Mouse (Mus musculus) adrenal gland (tissue): Measurements from ENCODE around the gene Cdk17.

Source experiments
- intact Hi-C: fragments of 180-260 bp; cut with DNase I; formaldehyde crosslinking; loops from one replicate; pipeline ENCODE4 v1.15.1; 2025

Cdk17 gene

DNA sequence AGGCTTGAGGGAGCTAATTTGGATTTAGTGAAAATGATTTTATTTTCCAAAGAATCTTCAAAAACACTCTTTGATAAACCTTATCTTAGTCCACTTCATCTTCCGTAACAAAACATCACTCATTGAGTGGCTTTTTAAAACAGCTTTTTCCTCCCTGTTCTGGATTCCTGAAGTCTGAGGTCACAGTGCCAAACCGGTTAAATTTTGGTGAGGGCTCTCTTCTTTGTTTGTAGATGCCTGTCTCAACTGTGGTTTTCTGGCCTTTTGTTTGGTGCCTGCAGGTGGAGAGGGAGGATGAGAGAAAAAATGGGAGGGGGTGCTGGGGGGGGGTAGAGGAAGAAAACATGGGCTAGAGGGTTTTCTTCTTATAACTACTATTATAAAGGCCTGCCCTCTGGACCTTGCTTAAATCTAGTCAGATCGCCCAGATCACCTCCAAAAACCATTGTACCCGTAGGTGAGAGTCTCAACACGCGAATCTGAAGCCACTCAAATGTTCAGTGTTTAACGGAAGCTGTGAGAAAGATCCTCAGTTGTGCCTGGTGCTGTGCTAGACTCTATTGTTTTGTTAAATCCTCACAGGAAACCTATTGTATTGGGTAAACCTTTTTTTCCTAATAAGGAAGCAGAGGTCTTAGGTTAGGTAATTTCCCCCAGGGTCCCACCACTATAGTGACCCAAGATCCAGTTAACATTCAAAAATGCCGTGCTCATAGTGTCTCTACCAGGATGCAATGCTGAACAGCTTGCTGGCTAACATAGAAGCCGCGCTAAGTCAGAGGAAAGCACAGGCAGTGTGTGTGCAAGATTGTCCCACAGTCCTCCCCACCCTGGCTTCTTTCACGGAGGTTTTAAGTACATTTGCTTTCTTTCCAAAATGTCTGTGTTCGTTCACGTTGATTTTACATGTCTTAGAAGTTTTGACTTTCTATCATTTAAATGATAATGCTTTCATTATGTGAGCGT lies 5.0 kb downstream of the Cdk17 start:
- intact Hi-C loops: loop anchor here (5.0 to 10.0 kb wide), 2 partner anchors 47 to 289 kb away; partner anchors contain the start of gene Lta4h

DNA sequence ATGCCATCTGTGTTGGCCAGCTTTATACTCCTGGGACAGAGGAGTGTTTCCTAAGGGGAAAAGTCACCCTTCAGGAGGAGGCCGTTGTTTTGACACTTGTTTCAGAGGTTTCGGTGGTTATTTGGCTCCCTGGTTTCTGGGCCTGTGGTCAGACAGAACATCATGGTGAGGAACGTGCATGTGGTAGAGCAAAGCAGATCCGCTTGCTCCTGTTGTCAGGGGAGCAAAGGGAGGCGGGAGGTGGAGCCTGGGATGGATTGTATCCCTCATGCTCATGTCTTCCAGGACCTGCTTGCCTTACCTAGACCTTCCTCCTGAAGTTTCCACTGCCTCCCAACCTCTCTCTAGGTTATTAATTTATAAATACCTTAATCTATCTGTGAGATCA lies 5.7 kb downstream of the Cdk17 start:
- intact Hi-C loops: loop anchor here (5.0 to 10.0 kb wide), 2 partner anchors 46 to 288 kb away; partner anchors contain the start of gene Lta4h

DNA sequence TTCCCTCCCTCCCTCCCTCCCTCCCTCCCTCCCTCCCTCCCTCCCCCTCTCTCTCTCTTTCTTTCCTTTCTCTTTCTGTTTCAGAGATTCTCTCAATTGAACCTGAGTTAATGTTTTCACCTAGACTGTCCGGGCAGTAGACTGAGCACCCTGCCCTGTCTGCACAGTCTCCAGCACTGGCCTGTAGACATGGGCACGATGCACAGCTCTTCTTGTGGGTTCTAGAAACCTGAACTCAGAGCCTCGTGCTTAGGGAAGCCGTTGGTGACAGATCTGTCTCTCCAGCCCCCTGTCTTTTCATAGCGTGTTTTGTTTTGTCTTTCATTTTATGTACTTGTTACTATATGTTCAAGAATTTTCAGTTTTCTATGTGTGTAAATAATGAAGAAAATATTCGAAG lies 6.6 kb downstream of the Cdk17 start:
- intact Hi-C loops: loop anchor here (5.0 to 10.0 kb wide), 2 partner anchors 45 to 287 kb away; partner anchors contain the start of gene Lta4h

DNA sequence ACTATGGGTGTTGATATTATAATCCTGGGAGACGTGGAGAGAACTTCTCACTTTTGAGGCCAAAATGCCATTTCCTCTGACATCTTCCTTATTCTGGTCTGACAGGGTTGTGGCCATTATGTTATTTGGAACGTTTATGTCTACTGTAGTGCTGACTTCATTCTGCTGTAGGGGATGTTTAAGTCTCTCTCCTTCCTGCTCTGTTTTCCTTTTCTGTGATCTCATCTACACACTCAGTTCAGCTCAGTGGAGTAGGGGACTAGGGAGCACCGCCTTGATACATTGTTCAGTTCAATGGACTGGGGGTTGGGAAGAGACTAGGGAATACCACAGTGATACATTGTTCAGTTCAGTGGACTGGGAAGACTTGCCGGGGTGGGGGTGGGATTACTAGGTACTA lies 7.4 kb downstream of the Cdk17 start:
- intact Hi-C loops: loop anchor here (5.0 to 10.0 kb wide), 2 partner anchors 44 to 287 kb away; partner anchors contain the start of gene Lta4h

DNA sequence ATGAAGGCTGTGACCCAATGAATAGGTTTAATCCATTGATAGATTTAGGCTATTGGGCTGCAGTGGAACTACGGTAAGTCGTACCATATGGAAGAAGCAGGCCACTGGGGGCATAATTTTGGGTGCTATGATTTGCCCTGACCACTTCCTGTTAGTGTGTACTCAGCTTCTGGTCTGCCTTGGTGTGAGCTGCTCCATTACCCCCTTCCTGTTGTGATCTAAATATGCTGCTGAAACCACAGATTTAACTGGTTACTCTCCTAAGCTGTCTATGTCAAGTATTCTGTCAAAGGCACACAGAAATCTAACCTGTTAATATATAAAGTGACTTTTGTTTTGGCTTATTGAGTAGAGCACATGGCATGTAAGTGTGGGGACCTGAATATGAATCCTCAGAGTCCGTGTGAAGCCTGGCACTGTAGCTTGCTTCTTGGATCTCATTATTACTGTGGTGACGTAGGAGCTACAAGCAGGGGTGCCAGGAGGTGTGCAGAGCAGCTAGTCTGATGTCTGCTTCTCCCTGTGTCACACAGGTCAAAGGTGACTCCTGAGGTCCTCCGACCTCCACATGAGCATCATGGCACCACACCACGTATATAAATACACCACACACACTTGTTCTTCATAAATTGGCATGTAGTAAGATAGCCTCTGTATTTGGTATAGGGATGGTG lies 10.6 kb downstream of the Cdk17 start:
- intact Hi-C loops: no loop called here

GRCm38 (mm10) chr10:93177471-93177870 lies 16.8 kb downstream of the Cdk17 start:
- intact Hi-C loops: no loop called here

GRCm38 (mm10) chr10:93177874-93178273 lies 17.2 kb downstream of the Cdk17 start:
- intact Hi-C loops: no loop called here

DNA sequence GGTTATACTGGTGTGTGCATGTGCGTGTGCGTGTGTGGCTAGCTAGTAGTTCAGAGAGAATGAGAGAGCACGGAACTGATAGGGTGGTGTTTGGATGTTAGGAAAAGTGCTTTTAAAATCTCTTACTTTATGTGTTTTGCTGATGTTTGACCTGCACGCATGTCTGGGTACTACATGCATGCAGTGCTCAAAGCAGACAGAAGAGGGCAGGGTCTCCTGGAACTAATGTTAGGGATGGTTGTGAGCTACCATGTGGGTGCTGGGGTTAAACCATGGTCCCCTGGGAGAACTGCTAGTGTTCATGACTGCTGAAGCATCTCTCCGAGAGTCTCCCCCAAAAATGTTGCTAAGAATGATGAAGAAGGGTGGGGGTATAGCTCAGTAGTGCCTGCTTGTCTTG lies 18.0 kb downstream of the Cdk17 start:
- intact Hi-C loops: no loop called here

DNA sequence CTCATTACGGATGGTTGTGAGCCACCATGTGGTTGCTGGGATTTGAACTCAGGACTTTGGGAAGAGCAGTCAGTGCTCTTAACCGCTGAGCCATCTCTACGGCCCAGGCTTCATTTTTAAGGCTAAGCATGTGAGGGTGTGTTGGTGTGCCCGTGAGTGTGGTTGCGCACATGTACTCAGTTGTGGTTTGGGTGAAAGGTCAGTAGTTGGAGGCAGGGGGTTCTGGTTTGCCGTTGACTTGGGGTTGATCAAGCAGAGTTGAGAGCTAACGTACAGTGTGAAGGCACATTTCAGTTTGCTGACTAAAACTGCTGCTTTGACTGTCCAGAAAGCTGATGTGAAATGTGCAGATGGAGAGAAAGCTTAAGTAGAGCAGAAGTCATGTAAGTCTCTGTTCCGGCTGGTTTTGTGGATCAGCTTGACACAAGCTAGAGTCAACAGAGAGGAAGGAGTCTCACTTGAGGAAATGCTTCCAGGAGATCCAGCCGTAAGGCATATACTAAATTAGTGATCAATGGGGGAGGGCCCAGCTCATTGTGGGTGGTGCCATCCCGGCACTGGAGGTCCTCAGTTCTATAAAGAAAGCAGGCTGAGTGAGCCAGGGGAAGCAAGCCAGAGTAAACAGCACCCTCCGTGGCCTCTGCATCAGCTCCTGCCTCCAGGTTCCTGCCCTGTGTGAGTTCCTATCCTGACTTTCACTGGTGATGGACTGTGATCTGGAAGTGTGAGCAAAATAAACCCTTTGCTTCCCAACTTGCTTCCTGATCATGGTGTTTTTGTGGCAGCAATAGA lies 19.2 kb downstream of the Cdk17 start:
- intact Hi-C loops: no loop called here

DNA sequence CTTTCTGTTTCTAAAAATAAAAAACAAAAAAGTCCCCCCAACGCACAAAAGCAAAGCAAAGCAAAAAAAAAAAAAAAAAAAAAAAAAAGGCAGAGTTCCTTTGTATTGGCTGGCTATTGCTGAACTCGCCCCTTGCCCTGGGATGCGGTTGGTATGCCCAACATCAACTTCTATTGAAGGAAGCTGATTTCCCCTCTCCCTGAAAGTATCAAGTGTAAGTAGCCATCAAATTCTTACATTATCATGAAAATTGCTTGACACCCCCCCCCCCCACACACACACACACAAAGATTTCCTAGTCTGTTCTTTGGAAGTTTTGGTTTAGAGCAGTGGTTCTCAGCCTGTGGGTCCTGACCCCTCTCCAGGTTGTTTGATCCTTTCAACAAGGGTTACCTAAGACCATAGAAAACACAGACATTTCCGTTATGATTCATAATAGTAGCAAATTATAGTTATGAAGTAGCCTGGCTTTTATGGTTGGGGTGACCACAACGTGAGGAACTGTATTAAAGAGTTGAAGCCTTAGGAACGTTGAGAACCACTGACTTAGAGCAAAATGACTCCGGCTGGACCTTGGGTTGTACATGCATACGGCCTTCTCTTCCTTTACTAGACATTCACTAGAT lies 23.8 kb downstream of the Cdk17 start:
- intact Hi-C loops: no loop called here

DNA sequence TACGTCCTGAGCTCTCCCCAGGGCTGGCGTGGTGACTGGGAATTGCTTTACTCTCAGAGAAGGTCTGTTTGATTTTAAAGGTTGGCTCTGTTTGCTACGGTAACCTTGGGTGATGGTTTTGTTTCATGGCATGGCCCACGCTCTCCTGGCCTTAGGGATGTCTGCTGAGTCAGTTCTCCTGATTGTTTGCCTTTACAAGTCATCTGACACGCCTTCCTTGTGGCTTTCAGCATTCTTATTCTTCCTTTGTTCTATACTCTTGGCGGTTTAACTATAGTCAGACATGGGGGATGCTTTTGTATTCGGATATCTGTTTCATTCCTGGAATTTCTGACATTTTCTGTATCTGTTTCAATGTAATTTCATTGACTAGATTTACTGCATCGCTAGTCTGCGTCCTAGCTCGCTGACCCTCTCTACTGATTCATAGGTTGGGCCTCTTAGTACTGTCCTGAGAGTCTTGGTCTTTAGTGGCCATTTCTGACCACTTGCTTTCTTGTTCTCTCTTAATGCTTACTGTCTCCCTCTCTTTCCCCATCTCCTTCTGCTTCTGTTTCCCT lies 27.8 kb downstream of the Cdk17 start:
- intact Hi-C loops: no loop called here

DNA sequence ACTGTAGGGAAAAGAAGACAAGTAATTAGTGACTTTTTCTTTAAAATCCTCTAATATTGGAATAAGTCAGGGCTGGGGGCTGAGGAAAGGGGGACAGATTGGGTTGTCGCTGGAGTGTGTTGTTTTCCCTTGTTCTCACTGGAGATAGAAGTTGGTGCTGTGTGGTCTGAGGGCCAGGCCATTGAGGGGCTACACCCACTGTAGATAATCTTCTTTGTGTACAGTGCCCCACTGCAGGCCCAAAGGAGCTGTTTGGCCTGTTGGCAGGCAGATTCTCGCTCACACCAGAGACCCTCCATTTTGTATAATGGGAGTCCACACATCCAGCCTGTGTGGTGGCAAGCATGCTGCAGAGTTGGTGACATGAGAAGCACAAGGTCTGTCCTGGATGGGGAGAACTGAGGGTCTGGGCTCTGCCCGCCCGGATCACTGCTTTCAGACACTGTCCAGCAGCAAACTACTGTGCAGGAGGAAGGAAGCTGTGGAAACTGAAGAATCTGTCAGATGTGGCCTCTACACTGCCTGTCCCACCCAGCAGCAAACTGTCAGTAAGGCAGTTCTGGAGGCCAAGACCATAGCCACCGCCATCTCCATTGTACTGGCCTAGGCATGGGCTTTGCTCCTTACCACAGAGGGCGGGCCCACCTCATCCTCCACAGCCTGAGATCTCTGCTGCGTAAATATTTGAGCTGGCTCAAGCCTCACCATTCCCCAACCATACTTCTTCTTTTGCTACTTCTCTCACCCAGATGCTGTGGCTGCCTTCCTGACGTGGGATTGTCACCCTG lies 30.0 kb downstream of the Cdk17 start:
- intact Hi-C loops: no loop called here

DNA sequence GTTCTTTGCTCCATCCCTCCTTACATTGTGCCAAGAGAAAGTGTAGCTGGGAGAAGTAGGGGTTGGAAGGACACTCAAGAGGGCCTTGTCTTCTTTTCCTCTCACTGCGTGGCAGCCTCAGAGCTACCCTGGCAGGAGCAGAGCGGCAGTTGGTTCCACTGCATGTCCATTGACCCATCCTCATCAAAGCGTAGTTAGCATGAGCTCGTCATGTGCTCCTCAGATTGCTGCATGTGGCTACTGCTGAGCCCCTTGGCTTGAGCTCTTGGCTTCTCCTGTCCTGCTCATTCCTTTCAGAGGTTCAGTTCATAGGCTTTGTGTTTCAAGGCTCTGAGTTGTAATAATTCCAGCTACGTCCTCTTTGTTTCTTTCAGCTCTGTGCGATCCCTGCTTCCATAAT lies 36.4 kb downstream of the Cdk17 start:
- intact Hi-C loops: no loop called here

DNA sequence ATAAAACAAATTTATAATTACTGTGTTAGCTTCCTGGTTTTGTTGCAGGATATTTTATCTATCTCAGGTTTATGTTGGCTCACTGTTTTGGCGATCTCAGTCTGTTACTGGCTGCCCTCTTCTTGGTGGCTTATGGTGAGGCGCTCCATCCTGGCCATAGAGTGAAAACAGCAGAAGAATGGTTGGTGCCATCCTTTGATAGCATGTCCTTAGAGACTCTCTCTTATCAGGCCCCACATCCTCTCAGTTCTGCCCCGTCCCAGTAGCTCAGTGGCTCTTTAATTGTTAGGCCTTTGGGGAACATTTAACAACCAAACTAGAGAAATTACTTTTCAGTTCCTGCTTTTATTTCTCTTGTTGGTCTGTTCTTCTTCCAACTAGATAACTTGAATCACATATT lies 38.3 kb downstream of the Cdk17 start:
- intact Hi-C loops: no loop called here

DNA sequence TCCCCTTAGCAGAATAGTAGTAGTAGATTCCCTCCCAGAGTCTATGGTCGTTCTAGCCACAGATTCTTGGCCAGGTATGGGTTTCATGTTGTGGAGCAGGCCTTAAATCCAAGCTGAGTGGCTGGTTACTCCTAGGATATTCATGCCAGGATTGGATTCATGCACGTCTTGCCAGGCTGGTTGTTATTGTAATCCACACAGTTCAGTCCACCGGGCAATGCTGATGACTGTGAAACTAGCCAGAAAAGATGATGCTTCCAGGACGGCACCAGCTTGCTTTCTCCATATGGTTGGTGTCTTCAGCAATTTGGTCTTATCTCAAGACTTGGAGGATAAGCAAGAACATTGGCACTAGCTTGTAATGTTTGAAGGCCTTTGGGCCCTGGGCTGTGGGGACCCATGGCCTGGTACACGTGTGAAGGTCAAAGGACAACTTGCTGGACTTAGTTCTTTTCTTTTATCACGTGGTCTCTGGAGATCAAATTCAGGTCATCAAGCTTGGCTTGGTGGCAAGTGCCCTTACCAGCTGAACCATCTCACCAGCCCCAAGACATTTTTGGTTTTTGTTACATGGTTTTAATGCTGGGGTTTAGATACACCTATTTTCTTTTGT lies 41.3 kb downstream of the Cdk17 start:
- intact Hi-C loops: no loop called here

- intact Hi-C loops: no loop called here
Observed at GRCm38 (mm10) chr10:93205287-93205956, 44.7 kb downstream of the Cdk17 start.

DNA sequence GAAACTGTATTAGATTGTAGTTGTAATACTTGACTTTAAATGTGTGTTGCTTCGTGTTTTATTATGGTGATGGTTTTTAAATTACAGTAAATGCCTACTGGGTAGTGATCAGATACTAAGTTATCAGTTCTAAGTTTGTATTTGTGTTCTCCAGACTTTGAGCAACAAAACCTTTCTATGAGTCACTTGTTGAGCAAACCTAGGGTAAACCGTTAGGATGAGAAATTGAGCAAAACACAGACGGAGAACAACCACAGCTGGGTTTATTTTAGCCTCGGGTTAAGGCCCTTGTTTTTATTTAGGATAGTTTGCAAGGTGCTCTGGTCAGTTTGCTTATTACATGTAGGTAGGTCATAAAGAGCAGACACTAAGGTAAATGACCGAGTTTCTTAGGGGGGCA lies 46.5 kb downstream of the Cdk17 start:
- intact Hi-C loops: no loop called here

- intact Hi-C loops: loop anchor here (5.0 kb wide), 1 partner anchor 45 kb away; no protein-coding TSS in a partner anchor
Observed at GRCm38 (mm10) chr10:93212699-93213098, 52.0 kb downstream of the Cdk17 start.

- intact Hi-C loops: loop anchor here (5.0 kb wide), 1 partner anchor 46 kb away; no protein-coding TSS in a partner anchor
Observed at GRCm38 (mm10) chr10:93213339-93213738, 52.7 kb downstream of the Cdk17 start.
